Mouse (Mus musculus) CD8-positive naive resting alpha-beta T cell, adult 2 months (primary cell): ENCODE data around the gene Lingo4.

Experiments used
- DNase-seq, 2 experiments: peaks; one replicate each; pipeline ENCODE4 v3.0.0; 2022; ENCODE audit warnings: low read depth in 2 of 2, low spot score in 2 of 2

Lingo4 gene

DNA sequence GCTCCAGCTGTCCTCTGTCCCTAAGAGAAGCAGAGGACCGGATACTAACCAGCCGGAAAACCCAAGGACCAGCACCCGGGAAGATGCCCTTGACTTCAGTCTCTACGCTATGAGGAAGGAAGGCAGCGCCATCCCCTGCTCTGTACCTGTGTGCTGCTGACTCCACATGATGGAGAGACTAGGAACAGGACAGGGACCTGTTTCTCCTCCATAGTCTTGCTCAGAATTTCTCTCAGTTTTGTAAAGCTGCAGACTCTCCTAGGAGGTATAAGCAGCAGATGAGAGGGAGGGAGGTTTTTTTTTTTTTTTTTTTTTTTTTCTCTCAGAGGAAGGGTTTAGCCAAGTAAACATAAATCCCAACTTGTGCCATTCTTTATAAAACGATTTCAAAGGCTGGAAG is at the start of gene Lingo4:
Gene Lingo4 (plus strand): TSS at position 301 of the 400 bp plus-strand sequence.
- no peak for DNase-seq

DNA sequence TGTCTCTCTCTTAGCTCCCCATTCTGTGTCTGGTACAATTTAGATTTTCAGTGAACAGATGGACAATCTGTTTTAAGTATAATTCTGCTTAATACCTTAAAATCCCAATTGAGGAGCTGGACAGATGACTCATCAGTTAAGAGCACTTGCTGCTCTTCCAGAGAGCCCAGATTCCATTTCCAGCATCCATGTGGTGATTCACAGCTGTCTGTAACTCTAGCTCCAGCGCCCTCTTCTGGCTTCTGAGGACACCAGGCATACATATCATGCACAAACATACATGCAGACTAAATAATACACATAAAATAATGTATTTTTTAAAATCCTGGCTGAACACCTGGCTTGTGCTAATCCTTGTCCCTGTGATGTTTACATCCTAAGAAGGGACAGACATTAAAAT is 37.5 kb upstream of the Lingo4 start:
- DNase-seq, result no peak

DNA sequence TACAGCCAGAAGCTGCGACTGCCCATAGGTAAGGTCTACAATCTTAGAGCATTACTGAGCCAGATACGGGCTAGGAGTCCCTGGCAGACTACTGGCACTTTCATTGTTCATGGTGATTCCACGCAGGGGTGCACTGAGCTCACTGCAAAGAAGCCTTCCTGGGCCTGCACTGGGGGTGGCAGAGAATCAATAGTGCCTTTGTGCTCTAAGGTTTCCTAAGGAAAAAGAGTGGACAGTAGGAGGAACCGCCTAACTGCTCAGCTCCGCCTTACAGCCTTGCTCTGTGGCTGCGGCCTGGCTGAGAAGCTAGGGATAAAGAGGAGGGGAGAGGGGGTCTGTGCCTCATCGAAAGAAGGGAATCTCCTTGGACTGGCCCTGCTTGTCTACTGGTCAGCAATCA is 36.2 kb upstream of the Lingo4 start, which contains the start of gene C2cd4d:
Gene C2cd4d (plus strand): TSS at position 301 of the 400 bp plus-strand sequence.
- no peak for DNase-seq

DNA sequence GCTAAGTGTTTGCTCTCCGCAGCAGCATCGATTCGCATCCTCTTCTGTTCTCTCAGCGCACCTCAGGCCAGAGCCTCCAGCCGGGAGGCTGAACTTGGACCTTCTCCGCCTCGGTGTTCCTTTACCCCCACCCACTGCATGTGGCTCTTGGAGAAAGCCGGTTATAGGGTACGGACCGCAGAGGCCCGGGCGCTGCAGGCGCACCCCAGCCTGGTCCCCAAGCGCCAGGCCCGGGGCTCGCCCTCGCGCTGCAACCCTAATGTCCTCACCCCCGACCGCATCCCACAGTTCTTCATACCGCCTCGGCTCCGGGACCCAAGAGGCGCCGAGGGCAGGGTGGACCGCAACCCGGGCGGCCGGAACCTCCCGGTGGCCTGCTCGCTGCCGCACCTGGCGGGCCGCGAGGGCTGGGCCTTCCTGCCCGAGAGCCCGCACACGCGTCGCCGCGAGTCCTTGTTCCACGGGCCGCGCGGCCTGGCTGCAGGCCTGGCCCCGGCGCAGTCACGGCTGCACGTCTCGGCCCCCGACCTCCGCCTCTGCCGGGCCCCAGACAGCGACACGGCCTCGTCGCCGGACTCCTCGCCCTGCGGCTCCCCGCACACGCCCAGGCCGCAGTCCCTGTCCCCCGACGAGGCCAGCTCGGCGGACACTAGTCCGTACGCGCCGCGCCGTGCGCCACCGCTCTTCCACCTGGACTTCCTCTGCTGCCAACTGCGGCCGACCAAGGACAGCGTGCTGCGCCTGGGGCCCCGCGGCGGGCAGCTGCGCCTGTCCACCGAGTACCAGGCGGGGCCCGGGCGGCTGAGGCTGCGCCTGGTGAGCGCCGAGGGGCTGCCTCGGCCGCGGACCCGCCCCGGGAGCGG is 34.8 kb upstream of the Lingo4 start:
- DNase-seq, result no peak

DNA sequence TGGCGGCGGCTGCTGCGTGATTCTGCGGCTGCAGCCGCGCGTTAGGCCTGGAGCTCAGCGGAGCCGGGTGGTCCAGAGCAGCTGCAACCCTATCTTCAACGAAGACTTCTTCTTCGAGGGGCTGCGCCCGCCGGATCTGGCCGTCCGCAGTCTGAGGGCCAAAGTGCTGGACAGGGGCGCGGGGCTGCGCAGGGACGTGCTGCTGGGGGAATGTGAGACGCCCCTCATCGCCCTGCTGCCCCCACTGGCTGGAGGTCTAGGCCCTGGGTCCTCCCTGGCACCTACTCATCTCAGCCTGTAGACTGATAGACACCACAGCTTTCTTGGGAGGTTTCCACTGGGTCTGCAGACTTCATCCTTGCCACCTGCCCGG is 34.2 kb upstream of the Lingo4 start:
- no peak for DNase-seq

DNA sequence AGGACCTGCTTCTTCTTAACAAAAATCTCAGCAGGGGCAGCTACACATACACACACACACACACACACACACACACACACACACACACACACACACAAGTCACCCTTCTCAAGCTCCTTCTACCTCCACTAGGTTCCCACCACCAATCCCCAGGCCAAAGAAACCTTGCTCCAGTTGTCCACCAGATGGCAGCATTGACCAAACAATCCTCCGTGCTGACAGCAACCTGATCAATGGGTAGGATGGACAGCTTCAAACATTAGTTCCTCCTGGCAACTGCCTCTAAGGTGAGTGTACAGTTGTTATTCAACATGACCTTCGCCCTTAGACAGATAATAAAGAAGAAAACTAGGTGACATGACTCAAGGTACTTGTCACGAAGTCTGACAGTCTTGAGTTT is 31.6 kb upstream of the Lingo4 start:
- DNase-seq, result peak; percentile 72 to 81

DNA sequence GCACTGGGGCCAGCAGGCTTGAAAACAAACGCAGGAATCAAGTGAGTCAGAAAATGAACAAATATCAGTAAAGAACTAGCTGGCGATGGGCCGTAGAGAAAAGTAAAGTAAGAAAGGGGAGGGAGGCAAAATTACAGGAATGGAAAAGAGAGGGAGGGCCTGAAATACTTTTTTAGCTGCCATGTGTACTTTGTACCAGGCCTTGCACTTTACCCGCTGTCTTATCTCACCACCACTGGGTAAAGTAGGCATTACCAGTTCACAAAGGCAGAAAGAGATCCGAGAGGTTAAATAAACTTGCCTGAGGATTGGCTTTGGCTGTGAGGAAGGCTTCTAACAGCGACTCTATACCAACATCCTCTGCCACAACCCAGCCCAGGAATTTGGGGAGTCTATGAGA is 30.8 kb upstream of the Lingo4 start:
- DNase-seq, result no peak

DNA sequence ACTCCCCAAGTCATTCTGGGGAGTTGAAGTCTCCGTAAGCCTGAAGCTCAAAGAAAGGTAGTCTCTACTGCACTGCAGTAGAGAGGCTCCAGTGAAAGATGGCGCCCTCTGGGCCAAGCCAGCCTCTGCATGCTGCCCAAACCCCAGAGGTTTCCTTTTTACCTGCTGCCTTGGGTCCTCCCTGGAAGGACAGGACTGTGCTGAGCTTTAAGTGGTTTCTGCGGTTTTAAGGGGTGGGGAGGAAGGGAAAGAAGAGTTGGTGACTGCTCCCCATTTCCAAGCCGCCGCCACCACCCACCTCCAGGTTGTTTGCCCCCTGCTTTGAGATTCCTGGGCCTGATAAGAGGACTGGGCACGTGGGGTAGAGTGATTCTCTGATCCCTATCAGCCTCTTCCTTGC is 29.7 kb upstream of the Lingo4 start:
- DNase-seq, result no peak

DNA sequence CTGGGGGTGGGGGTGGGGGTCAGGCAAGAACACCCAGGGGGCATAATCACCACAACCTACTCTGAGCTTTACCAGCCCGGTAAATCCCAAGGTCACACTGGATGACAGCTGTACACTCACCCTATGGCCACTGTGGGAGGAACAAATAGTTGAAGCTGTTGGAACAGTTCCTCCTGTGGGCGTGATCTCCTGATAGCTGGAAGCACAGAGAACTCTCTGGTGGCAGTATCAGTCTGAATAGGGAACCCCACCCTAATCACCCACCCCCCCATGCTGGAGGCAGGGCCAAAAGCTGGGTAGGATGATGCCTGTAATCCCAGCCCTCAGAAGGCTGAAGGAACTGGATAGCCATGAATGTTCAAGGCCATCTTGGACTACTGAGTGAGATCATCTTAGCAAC is 28.6 kb upstream of the Lingo4 start:
- no peak for DNase-seq

DNA sequence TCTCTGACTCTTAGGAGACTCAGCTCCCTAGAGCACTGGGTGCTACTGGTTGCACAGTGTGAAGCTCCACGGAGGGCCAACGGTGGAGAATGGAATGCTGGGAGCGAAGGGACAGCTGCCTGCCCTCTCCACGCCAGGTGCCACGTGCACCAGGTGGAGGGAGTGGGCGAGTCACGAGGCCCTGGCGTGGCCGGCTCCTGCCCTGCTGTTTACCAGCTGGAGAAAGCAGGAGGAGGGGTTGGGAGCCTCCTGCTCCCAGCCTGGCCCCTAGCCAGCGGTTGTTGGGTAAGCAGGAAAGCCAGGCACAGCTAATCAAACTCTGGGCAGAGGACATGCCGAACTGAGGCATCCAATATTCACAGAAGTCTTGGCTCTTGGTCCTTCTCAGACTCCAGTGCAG is 26.7 kb upstream of the Lingo4 start:
- DNase-seq, result no peak

DNA sequence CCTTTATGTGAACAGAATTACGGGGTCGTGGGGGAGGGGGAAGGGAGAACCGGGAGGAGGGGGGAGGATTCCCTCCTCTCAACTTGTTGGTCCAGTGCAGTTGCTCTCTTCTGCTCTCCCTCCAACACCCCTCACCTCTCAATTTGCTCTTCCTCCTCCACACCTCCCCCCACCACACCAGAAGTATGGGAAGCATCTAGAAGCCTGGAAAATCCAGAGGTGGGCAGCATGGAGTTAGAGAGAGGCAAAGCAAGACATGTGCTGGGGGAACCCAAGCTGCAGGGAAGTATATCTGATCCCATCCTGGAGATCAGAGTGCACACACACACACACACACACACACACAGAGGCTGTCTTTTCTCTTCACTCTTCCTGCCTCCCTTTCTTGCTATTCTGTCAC is 26.3 kb upstream of the Lingo4 start:
- no peak for DNase-seq

DNA sequence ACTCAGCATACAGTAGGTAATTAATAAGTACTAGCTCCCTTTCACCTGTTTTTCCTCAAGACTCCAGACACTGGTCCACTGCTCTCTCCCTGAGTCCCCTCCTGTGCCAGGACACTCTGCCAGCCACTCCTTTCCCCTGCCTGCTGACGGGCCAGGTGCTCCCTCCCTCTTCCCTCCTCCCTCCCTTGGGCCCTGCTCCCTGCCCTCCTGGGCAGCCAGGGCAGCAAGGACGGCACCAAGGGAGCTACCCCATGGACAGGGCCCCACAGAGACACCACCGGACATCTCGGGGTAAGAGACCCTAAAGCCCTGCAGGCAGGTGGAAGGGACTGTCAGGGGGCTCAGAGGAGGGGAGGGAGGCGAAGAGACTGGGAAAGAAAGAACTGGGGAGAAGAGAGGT is 25.7 kb upstream of the Lingo4 start, which contains the start of gene Rorc:
Gene Rorc (plus strand): TSS at position 154 of the 400 bp plus-strand sequence.
- no peak for DNase-seq

DNA sequence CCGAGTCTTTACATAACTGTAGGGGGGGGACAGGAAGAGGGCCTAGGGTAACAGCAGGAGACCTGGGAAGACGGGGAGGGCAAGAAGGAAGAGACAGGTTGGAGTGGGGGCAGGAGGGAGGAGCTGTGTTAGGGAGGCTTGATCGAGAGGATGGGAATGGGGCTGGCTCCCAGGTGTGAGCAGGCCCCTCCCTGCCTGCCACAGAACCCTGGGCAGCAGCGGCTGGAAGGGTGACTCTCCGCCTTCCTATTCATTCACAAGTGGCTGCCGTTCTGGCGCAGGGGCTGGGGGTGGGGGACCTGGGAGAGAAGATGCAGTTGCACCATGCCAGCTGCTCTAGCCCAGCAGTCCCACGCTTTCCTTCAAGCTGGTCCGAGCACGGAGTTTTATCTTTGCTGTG is 25.2 kb upstream of the Lingo4 start:
- no peak for DNase-seq

DNA sequence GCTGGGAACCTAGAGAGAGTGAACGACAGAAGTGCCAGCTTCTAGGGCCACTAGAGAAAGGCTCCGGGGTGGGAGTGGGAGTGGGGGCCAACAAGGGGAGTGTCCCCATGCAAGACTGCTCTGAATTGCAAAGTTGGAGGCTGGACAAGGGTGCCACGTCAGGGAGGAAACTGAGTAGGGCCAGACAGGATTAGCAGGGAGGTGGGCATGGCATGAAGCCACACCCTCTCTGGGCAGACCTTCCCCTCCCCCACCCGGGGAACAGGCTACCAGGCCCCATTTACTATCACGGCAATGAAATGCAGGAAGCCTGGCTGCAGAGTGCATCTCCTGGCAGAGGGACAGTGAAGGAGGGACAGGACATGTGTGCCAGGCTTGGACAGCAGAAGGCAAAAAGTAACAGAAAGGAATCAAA is 24.7 kb upstream of the Lingo4 start:
- DNase-seq, result no peak

DNA sequence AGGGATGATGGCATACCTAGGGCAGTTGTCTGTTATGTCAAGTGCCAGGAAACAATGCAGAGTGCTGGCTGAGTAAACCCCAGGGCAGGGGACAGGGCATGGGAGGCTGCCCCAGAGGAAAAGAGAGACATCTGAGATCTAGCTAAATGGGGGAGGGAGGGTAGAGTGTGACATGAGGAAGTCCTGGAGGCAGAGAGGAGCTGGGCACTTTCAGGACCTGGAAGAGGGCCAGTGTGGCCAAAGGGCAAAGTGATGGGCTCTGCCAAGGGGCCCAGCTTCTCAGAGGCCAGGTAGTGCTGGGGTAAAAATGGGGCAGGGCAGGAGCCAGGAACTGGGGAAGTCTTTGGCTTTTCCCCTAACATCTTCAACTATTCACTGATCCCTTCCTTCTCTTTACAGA is 23.7 kb upstream of the Lingo4 start:
- DNase-seq, result no peak

DNA sequence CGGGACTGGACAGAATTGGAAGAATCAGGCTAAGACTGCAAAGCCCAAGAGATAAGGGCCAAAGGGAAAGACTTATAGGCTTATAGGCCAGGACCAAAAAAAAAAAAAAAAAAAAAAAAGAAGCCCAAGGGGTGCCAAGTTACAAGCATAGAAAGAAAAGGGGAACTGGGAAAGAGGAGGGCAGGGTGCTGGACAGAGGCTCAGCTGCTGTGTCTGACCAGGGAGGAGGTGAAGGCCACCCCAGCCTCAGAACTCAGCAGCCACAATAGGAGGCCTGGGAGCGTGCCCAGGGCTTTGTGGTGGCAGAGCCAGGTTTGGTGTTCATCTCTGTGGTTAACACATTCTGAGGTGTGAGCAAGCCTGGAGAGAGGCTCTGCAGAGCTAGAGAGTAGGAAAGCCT is 23.2 kb upstream of the Lingo4 start:
- no peak for DNase-seq

DNA sequence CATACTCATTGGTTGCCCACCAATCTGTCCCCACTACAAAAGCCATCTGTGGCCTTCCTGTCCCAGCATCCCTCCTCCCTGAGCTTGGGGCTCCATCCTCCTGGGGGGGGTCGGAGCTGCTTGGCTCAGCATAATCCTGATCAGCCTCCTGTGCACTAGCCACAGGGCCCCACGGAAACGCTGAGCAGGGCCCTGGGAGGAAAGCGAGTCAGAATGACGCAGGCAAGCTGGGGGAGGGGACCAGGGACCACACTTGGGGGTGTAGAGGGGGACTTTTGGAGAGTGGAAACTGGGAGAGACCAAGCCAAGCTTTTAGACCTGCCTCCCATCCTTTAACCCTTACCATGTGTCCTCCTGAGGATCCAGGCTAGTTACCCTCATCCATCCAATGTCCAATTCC is 22.5 kb upstream of the Lingo4 start:
- DNase-seq, result no peak

DNA sequence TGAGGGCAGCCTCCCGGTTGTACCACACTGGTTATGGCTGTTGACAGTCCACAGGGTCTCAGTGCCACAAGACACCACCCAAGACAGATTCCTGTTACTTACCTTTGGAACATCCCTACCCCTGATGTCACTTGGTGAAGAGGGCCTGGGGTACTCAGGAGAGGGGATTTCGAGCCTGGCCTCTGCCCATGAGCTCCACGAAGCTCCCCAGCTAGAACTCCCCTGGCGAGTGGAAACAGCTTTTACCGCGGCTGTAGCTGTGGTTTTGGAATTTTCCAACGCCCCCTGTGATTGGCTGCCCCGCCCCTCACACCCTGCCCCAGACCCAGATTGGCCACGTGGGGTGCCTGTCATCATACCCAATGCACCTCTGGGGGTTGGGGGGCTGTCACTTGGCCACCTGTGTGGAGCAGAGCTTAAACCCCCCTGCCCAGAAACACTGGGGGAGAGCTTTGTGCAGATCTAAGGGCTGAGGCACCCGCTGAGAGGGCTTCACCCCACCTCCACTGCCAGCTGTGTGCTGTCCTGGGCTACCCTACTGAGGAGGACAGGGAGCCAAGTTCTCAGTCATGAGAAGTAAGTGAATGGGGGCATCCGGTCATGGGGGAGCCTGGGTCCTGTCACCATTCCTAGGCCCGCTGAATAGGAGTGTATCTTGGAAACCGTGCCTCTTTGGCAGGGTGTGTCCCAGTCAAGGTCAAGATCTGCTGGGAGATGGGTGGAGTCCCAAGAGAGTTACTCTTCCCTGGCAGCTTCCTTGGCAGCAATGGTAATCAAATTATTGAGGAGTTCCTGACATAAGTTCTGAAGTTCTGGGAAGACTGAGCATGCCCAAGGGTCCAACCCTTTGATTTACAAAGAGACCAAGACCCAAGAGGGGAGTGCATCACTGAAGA is 21.0 kb upstream of the Lingo4 start:
- DNase-seq, result no peak

DNA sequence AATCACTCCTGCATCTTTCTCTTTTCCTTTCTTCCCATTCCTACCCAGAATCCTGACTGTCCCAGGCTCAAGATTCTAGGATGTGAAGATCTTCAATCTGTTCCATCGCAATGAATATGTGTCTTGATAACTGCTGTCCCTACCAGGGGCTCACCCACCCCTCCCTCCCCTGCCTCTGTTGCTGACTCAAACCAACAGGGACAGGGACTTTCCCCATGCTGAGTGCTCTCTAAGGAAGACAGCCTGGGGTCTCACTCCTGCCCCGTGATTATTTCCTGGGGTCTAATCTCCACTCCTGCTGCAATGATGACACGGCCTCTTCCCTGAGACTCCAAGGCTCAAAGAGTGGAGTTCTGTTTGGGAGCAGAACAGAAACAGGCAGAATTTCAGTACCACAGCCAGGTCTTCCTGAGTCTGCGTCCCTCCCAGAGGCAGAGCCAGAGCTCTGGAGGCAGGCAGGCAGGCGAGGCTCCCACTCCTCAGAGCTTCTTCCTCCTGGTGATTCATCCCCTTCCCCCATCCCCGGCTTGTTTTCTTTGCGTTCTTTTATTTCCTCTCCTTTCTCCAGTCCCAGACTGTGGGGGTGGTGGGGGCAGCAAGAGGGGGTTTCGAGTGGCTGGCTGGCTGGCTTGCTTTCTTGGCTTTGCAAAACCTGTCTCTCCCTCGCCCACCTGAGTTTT is 18.3 kb upstream of the Lingo4 start:
- DNase-seq, result no peak

DNA sequence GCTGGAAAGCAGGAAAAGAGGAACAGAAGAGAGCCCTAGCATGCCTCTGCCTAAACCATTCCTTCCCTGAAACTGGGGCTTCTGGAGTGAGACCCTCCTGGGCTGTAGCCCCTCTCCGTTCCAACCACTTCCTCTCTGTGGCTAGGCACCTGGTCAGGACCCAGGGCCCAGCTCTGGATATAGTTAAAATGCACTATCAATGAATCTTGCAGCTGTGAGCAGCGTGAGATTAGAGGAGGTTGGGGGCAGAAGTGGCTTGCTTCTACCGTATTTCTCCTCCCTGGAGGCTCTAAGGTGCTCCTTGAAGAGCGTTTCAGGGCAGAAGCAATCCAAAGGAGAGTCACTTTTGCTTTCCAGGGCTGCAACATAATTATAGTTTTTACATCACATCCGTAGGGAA is 16.0 kb upstream of the Lingo4 start:
- no peak for DNase-seq

DNA sequence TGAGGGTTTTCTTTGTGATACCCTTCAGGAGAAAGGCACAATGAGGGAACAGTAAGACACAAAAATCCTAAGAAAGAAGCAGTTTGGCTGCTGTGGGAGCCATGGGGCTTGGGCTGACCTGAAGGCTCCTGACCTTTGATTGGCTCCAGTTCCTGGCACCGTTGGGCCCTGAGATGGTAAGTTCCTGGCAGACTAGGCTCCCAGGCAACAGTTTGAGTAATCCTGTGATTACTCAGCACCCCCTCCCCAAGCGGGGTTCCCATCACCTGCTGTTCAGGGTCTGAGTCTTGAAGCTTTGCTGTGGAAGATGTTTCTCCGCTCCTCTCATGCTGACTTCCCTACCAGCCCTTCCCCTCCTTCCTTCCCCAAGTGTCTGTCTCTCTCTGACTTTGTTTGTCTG is 14.8 kb upstream of the Lingo4 start:
- DNase-seq, result no peak

DNA sequence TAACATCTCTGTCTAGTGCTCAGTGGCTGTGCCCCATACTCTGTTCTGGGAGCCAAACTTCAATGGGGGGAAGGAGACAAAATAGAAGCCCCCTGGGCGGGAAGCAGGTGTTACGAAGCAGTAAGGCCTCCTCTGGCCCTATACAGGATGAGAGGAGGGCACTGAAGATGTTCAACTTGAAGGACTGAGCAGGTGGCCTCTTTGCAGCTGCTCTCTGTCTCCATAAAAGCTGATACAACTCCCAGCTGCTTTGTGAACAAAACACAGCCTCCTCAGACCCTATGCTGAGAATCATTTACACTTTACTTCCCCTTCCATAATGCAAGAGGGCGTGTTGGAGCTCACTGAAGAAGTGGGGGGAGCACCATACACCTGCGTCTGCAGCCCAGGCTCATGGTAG is 11.6 kb upstream of the Lingo4 start:
- DNase-seq, result no peak
